11 mouse cellular contexts compared by ENCODE assay signal in the genomic region with DNA sequence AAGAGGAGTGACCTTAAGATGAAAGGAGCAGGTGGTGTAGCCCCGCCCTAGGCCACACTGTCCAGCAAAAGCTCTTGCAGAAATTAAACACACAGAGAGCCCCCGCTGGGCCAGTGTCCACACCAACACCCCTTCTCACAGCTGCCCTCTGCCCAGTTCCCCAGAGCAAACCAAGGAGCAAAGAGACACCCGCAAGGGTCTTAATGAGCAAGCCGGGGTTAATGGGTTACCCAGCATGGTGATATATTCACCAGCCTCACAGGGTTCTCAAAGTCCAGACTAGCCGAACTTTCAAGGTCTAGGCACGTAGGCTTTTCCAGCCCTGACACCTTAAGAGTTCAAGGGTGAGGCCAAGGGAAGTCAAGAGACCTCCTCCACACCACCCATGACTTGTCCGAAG. TPM values are rescaled to one million over a fixed set of nuclear protein-coding genes. Genes with fewer than 3 reads are reported as not detected.
DNase-seq lines count a peak whose midpoint lies in the region; ATAC-seq and TF ChIP-seq lines count a peak whose summit lies in the region.
"Had no signal": no experiment of that assay in that cellular context is flagged by ENCODE, and none has a peak within 500 bp of the region (broad histone marks: within the 10 kb centered on the region; RNA-seq: fewer than 3 reads in every experiment).

No protein-coding gene starts in this region.

- H3K9me3 ChIP-seq in intestine, postnatal 0 days (ENCODE audit: control insufficient read depth), result no peaks in the 10 kb centered on the region
- H3K9me3 ChIP-seq: hindbrain, embryonic 10.5 days had no signal

- peak overlapping the region; percentile 89 for H3K27ac ChIP-seq in intestine, postnatal 0 days (ENCODE audit: low read depth, low read length)
- H3K27ac ChIP-seq: hindbrain, embryonic 10.5 days had no signal

- ATAC-seq in intestine, postnatal 0 days, result peak; percentile 75
- ATAC-seq: midbrain, embryonic 16.5 days had no signal

- H3K27me3 ChIP-seq in intestine, postnatal 0 days (replicated peaks; ENCODE audit: control insufficient read depth, insufficient read depth, low read length), result peaks cover 6% of the 10 kb centered on the region

- whole genome bisulfite sequencing in intestine, postnatal 0 days, result 40% methylated on average over 7 of the region's 7 CpGs

- H3K36me3 ChIP-seq in intestine, postnatal 0 days (ENCODE audit: control insufficient read depth, insufficient read depth), result no peaks in the 10 kb centered on the region
- H3K36me3 ChIP-seq: hindbrain, embryonic 10.5 days had no signal

- 0 out of 2 replicates have a peak, but pooled peaks cover 6% of the 10 kb centered on the region for H3K4me1 ChIP-seq in intestine, postnatal 0 days (replicated peaks; ENCODE audit: control insufficient read depth, insufficient read depth, low read length)

- H3K4me3 ChIP-seq in intestine, postnatal 0 days (ENCODE audit: low read depth, low read length), result no peak overlapping the region
- H3K4me3 ChIP-seq: hindbrain, embryonic 10.5 days had no signal

- no peak for TF ChIP-seq CTCF in intestine, postnatal 0 days (IDR thresholded peaks at IDR 0.05; ENCODE audit: low read depth)

- peak overlapping the region; percentile 57 for H3K4me2 ChIP-seq in intestine, postnatal 0 days (replicated peaks; ENCODE audit: low read depth)

- peak; percentile 37 for DNase-seq in testis, postnatal 10 days (ENCODE audit: low spot score)
- no peak for DNase-seq in testis, postnatal 14 days (ENCODE audit: low spot score)
- DNase-seq in kidney, postnatal 14 days, result peak; percentile 89
- peak; percentile 91 for DNase-seq in yolk sac, embryonic 10.5 days (ENCODE audit: low spot score)
- no peak for DNase-seq in layer of hippocampus, postnatal 36 days
- no peak for DNase-seq in embryo, embryonic 9.5 days (ENCODE audit: extremely low spot score)
- DNase-seq: forebrain, postnatal 0 days; left cerebral cortex, postnatal 4 days had no signal

- peak overlapping the region; percentile 41; the same call in 1 of the 2 replicates for H3K9ac ChIP-seq in intestine, postnatal 0 days (ENCODE audit: low read depth, low read length)
- H3K9ac ChIP-seq: forebrain, postnatal 0 days had no signal

RNA-seq across cellular contexts. Expression of a gene that starts 4.5 kb away (rescaled TPM):
- polyA plus RNA-seq in intestine, postnatal 0 days (2015; fragmentation: Nextera tagmentation; extraction: Ambion mirVana), result 131 and 132 TPM in 2 replicates
- 1 to 10 TPM; 2.7 to 3.6 TPM for total RNA-seq in layer of hippocampus, postnatal 36 days (2021)

RNA-seq across cellular contexts. Expression of a gene that starts 5.8 kb away (rescaled TPM):
- polyA plus RNA-seq in intestine, postnatal 0 days (2015; fragmentation: Nextera tagmentation; extraction: Ambion mirVana), result 1.2 and 1.8 TPM in 2 replicates
- total RNA-seq in layer of hippocampus, postnatal 36 days (2021), result 1 to 10 TPM; 9.0 to 9.7 TPM

RNA-seq across cellular contexts. Expression of a gene that starts 23.2 kb away (rescaled TPM):
- polyA plus RNA-seq in intestine, postnatal 0 days (2015; fragmentation: Nextera tagmentation; extraction: Ambion mirVana), result 4.0 and 4.9 TPM in 2 replicates
- 1 to 10 TPM; 2.2 to 3.2 TPM for total RNA-seq in layer of hippocampus, postnatal 36 days (2021)

RNA-seq across cellular contexts. Expression of a gene that starts 48.1 kb away (rescaled TPM):
- polyA plus RNA-seq in intestine, postnatal 0 days (2015; fragmentation: Nextera tagmentation; extraction: Ambion mirVana), result 80.9 and 84.6 TPM in 2 replicates
- 10 to 100 TPM; 14.8 to 16.1 TPM for total RNA-seq in layer of hippocampus, postnatal 36 days (2021)

RNA-seq across cellular contexts. Expression of a gene that starts 48.6 kb away (rescaled TPM):
- polyA plus RNA-seq in intestine, postnatal 0 days (2015; fragmentation: Nextera tagmentation; extraction: Ambion mirVana), result 62.6 and 63.3 TPM in 2 replicates
- 10 to 100 TPM; 73.5 to 83.4 TPM for total RNA-seq in layer of hippocampus, postnatal 36 days (2021)

Comparison
In these comparisons a context has a peak if more than half of its experiments do, and no peak if none do; other contexts are left out.
1. DNase-seq: peak in testis, postnatal 10 days (single experiment), kidney, postnatal 14 days (single experiment) and yolk sac, embryonic 10.5 days (single experiment); none in testis, postnatal 14 days (single experiment), layer of hippocampus, postnatal 36 days (0 of 2) and embryo, embryonic 9.5 days (single experiment).